Mouse (Mus musculus) heart, adult 11 months (tissue): ENCODE results near the gene Rab11fip3.
A peak's percentile ranks its signal among the peaks of the same experiment; 100 is the strongest.

Experiments used
- DNase-seq: peaks from one replicate; pipeline ENCODE4 v3.0.0; 2022

Rab11fip3 gene

DNA sequence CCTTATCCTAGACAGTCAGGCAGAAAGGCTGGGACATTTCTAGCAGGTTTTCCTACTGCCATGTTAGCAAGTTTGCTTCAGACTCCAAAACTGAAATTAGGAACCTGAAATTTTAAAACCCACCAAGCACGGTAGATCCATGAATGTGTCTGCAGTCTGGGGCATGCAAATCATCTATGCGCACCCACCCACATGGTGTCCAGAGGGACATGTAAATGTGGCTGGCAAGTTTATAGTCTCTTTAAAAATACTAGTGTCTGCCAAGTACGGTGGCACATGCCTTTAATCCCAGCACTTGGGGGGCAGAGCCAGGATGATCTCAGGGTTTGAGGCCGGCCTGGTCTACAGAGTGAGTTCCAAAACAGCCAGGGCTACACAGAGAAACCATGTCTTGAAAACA, 41.1 kb downstream of the Rab11fip3 start:
- DNase-seq, result no peak

DNA sequence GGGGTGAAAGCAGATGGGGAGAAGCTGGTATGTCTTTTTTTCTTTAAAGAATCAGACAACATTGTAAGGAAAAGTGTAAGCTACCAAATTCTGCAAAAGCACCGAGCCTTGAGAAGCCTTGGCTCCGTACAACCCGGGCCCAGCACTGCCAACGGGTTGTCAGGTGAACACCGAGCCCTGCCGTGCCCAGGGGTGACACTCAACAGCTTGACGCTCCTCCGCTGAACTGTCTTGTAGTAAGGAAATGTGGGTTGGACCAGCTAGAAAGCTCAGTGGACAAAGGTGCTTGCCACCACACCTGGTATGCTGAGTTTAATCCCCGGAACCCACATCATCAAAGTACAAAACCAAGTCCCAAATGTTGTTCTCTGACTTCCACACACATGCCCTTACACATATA, 44.7 kb downstream of the Rab11fip3 start:
- DNase-seq, result no peak

DNA sequence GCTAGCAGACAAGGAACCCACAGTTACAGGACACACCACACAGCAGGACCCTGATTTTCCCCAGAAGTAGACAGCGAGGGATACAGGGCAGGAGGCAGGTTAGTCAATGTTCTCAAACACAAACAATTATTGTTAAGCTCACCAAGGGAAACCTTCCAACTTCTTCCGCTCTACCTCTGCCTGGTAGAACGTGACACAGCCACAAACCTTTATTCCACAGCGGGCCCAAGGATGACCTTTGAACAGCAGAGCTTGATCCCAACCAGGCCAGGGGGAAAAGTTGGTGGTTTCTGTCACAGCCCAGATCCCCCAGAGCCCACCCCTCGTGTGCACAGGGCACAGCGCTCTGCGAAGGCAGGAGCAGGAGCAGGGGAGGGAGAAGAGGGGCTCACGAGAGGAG, 45.4 kb downstream of the Rab11fip3 start:
- DNase-seq, result no peak

DNA sequence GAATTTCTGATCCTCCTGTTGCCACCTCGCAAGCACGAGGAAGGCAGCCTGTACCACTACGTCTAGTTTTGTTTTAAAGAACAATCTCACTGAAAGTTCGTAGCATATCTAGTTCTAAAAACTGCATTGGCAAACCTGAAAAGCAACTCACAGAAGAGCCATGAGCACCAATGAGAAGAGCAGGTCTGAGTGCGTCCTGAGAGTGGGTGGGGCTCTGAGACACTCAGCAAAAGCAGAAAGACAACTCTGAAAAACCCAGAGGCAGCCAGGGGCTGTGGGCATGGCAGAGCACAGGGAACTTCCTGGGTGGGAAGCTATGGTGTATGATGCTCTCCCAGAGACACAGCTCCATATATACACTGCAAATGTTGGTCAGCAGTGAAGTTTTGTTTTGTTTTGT, 46.2 kb downstream of the Rab11fip3 start:
- DNase-seq, result no peak

DNA sequence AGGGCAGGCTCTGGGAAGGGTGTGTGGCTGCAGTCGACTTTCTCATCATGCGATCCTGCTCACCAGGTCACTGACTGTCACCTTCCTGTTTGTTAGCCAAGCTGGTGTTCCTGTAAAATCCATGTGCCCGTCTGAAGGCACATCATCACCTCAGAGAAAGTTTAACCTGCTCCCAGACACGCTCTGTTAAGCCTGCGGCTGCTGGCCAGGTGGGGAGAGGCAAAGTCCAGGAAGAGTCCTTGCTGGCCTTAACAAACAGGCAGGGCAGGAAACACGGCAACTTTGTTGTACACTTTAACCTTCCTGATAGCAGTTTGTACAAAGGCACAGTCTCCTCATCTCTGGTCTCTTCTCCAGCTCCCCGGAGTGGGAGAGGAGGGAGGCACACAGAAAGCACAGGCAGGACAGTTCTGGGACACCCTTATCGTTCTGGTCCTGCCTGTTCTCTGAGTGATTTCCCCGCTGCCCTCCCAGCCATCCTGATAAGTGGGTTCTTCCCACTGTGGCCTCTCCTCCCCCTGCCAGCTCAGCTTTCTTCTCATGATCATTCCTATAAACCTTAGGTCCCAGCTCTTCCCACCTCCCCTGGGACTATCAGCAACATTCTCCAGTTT, 47.5 kb downstream of the Rab11fip3 start:
- no peak for DNase-seq

DNA sequence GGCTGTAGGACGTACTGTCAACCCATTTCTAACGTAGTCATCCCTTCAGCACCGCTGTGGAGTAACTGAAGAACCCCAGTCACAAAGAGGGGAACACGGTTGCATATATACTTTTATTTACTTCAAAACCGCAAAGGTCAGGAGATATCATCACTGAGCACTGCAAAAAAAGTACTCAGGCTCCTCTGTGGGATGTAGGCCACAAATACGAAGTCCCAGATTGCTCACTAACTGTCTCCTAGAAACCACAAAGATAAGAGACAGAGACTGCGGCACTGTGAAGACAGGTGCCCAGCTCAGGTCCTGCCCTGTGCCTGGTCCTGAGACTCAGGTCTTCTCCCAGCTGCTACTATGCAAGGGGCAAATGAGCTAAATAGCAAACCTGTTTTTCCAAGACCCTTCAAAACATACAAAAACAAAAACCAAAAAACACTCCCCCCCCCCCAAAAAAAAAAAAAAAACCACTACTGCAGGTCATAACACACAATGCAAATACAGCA, 48.5 kb downstream of the Rab11fip3 start:
- no peak for DNase-seq

DNA sequence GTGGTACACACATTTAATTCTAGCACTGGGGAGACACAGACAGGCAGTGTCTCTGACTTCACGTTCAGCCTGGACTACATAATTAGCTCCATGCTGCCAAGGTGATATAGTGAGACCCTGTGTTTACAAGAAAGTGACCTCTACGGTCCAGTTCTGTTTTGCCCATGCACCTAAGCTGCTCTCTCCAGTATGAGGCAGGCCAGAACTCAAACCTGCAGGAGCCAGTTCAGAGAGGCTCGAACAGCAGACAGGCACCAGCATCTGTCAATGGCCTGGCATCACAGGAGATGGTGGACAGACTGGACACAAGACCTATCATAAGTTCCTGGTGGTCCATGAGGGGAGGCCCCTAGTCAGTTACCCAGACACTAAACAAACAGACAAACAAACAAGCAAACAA, 51.0 kb downstream of the Rab11fip3 start:
- DNase-seq, result no peak

DNA sequence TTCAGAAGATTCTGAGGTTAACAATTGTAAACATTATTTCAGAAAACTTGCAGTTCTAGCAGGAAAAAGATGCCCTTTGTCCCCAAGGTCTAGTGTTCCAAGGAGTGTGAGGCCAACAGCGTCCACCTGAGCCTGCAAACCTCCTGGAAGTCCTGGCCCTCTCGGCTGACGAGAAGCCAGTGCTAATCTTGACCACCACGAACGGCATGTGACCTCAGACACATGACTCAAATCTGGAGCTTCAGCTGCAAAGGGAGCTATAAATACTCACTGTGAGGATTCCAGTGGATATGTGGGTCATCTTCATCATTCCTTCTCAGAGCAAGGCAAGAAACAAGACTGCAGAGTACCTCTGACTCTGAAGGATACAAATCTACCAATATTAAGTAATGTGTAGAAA, 51.4 kb downstream of the Rab11fip3 start:
- peak; percentile 96 for DNase-seq

DNA sequence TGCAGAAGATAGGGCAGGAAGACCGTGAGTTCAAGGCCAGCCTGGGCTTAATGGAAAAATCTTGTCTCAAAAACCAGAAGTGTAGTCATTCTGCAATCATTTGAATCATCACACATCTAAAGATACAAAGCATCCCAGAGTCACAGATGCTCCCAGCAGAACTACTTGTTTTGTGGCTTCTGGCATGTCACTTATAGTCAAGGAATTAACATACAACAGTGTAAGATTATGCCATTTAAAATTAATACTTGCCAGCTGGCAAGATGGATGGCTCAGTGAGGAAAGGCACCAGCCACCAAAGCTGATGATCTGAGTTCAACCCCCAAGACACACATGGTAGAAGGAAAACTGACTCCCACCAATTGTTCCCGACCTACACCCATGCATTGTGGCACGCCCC, 52.3 kb downstream of the Rab11fip3 start:
- no peak for DNase-seq

DNA sequence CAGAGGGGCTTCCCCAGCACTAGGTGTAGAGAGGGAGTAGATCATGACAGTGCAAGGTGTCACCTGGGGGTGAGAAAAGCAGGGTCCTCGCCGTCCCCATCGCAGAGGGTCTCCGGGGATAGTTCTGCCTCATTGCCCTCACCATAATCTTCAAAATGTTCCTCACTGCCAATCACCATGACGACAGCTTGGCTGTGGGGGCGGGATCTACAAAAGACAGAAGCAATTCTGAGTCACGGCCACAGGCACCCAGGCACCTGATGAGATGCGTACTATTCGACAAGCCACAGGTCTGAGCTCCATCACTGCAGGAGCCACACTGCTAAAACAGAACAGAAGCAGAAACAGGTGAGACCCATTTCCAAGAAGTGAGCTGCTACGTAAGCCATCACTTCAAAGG, 55.6 kb downstream of the Rab11fip3 start:
- DNase-seq, result no peak

DNA sequence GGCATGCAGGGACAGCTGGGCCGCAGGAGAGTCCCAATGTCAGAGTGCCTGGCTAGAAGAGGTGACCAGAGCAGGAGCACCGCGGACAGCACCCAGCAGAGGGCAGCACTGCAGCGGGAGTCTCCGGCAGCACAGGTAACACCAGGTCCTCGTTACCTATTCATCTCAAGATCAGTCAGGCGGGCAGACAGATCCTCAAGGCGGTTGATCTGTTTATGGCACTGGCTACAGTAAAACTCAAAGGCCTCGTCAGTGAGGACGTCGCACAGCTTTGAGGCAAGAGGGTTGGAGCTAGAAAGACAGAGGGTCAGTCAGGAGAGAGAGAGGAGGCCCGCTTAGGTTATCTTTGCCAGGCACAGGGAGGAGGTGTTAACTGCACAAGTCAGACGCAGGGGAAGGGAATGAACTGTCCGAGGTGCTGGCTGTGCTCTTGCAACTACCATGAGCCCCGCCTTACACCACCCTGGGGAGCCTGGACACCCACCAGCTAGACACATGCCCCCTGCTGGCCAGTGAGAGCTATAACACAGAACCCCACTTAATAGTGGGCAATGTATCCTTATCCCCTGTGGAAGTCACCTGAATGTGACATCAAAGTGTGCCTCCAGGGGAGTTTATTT, 57.4 kb downstream of the Rab11fip3 start:
- peak; percentile 98 for DNase-seq

DNA sequence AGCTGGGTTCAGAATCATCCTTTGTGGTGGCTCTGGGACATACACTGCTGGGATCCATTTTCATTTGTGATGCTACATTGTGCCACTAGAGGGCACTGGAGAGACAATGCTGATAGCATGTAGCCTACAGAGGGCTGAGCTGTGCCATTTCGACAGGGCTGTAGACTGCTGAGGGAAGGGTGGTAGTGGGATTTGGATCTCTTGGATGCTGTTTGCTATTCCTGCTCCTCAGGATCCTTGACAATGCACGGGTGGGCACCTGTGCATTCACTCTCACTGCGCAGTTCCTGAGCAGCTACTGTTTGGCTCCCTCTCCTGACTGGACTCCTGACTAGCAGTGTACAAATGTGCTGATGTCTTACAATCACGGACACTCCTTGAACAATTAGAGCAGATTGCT, 59.8 kb downstream of the Rab11fip3 start:
- peak; percentile 94 for DNase-seq

DNA sequence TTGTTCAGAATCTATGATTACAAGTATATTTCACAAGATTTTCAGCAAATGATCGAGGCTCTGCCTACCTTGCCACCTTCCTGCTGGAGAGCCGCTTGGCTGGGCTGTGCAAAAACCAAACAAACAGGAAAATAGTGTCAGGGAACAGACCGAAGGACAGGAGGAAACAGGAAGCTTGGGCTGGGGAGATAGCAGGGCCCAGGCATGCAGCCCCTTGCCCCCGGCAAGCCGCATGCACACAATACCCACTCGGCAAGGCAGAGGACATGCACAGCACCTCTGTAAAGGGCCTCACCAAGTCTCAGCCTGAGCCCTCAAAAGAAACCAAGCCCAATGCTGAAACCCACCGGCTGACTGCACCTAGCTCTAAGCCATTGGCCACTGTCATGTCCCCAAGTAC, 60.6 kb downstream of the Rab11fip3 start:
- DNase-seq, result peak; percentile 86

DNA sequence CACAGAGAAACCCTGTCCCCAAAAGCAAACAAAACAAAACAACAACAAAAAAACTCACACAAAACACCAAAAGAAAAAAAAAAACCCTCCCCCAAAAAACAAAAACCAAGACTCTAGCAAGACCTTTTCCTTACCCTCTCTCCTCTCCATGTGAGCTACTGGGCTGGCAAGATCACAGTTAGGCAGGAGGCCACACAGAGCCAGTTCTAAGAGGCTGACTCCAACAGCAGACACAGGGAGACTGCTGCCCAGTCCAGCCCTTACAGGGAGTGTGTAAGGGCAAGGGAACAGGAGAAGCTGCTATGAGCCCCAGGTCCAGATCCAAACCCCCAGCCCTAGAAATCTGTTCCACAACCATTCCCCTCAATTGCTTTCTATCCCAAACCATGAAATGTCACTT, 61.0 kb downstream of the Rab11fip3 start:
- no peak for DNase-seq

DNA sequence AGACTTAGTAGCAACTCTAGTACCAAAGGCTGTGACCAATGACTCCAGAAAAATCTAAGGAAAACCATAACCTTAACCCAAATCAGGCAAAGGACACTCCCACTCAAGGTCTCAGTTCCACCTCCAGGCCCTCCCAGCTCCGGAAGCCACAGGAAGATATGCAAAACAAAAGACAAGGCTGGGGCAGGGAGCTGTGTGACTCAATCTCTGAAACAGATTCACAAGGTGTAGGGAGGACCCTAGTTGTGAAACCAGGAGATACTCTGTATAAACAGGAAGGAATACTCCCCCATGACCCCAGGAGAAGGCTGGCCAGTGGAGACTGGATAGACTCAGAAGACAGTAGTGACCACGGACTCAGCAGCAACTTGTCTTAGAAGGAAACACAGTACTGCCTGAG, 61.7 kb downstream of the Rab11fip3 start:
- DNase-seq, result no peak

DNA sequence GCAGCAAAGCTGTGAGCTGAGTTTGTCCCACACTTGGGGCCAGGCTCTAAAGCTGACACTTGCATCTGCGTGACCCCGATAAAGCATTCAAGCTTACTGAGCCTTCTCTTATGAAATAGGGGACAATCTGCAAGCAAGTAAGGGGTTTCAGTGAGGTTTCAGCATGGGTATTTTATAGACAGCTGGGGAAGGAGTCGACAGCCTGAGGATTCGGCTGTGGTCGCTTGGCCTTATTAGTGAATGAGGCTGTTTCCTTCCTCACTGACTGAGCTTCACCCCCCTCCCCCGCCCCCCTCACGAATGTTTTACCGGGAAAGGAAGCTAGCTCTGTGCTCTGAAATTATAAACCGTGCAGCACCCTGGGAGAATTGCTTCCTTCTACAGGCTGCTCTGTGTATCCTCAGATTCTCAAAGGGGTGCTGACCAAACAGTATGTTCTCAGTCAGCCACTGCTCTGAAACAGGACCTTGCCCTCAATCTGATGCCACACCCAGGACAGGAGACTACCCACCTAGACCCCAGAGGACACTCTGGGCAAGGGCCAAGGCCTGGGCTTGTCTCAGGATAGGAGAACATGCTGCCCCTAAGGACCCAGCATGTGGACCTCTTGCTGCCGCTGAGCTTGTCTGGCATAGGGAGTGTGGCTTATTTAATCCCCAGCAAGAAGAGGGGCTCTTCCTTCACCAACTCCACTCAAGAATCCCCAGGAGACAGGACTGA, 63.5 kb downstream of the Rab11fip3 start:
- DNase-seq, result no peak

DNA sequence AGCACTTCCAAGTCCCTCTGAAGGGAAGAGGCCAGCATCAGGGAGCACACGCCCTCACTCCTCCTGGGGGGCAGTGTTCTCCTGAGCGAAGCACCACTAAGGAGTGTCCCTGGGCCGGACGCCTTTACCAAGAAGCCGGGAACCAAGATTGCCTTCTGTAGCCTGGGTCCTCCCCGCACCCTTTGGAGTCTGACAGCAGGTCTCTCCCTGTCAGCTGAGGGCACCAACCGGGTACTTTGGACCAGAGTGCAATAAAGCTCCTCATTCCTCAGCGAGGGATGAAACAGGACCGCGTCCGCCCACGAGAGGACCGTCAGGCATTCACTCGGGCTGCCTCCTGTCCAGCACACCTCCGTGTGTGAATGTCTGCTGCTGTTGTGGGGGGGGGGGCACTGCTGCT, 64.6 kb downstream of the Rab11fip3 start:
- DNase-seq, result peak; percentile 82

DNA sequence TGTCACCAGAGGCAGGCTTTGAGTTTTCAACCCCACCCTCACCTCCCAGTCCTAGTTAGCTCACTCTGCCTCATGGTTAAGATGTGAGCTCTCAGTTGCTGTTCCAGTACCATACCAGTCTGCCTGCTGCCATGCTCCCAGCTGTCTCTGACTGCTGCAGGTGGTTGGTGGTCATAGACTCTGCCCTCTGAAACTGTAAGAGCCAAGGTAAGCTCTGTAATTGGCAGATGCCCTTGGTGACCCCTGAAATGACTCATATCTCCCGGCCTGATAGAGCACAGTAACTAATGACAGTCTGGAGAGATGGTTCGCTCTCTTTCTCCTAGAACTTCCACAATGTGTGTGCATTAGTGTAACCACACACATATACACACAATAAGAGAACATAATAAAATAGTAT, 65.5 kb downstream of the Rab11fip3 start:
- no peak for DNase-seq

DNA sequence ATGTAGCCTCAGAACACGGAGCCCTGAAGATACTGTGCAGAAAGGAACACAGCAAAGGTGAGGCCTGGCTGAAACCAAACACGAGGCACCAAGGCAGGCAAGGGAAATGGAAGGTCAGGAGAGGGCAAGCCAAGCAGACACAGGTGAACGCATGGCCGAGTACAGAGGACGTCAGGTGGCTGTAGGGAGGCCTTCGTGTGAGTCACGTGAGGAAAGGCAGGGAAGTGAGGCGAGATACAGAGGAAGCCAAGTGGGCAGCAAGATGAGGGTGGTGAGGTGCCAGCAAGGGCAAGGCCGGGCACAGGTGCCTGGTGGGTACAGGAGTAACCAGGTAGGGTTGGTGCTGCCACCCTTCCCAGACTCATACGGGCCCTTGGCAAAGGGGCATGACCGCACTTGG, 70.9 kb downstream of the Rab11fip3 start:
- DNase-seq, result no peak

DNA sequence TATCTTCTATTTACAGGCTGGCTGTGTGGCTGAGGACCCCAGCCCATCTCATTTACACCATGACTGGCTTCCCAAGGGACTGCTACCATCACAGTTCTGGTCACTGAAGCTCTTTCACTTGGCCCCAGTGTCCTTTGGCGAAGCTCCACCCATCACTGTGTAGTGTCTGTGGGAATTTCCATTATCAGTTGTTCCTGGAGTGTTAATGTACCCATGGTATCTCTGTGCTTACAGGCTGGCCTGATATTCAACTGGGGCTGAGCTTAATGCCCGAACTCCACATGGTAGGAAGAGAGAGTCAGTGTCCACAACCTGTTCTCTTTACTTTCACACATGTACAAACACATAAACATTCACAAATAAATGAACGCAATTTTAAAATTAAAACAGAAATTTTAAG, 75.9 kb downstream of the Rab11fip3 start:
- DNase-seq, result no peak

DNA sequence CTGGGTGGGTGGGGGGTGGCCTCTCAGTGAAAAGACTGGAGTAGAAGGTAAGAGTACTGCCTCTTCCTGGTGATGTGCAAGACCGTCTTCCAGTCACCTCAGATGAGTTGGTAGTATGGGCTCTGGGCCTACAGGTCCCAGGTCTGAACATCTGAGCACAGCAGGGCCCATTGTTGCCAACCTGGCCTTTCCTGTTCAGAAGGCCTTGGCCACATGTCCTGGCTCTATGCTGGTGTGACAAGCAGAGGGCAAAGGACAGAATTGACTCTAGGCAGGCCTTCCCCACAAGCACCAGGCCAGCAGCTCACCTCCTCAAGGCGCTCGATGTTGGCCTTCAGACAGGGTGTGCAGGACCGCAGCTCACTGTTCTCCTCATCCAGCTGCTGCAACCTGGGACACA, 77.1 kb downstream of the Rab11fip3 start:
- peak; percentile 85 for DNase-seq

DNA sequence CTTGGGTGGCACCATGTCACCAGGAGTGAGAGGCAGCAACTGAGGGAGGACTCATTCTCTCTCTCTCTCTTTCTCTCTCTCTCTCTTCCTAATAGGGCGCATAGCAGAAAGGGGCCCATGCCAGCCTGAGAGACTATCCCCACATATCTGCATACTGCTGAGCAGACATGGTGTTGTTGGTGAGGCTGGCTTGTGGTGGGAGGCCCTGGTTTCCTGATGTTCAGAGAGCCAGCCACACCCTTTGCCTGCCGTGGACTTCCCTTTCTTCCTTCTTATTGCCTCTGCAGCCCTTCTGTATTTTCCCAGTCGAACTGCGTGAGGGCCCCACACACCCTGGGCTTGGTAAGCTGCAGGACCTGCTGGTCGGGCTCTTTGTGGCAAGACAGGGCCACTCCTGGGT, 79.0 kb downstream of the Rab11fip3 start:
- peak; percentile 86 for DNase-seq

DNA sequence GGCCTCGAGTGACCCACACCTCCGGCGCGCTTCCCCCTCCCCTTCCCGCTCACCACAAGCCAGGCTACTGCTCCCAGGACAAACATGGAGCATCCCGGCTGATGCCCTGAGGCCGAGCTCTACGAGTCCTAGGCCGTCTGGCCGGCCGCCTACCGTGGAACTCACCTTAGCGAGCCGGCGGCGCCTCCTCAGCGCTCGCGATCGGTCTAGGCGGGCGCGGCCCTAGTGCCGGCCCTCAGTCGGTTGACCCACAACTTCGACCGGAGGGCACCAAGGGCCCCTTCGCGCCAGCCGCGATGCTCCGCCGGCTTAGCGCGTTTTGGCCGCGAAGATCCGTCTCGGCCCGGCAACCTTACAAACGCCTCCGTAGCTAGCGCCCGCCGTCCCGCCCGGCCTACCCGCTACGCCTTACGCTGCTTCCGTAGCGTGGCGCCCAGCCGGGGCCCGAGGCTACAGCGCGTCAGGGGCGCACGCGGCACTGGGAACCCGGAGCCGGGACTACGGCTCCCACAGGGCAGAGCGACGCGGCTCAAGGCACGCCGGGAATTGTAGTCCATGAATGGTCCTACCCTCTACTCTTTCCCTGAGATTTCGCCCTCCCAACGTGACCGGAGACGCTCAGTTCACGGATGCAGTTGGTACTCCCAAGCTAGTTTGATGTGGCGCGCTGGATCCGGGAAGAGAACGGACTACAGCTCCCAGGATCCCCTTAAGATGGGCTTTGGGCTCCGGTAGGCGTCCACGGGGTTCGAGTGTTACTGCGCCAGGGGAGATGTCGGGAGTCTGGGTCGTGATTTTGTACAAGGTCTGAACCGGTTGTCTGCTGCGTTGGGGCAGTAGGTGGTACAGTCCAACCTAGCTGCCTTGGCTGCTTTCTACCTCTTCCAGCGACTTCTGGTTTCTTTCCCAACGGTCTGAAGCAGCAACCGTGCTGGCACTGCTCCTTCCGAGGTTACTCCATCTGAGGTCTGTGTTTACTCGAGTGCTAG, 83.8 kb downstream of the Rab11fip3 start, which contains the start of gene Capn15:
TSS of gene Capn15 (minus strand) at position 491 of the 989 bp plus-strand sequence.
- peak; percentile 100 for DNase-seq
